Mouse (Mus musculus) frontal cortex, adult (tissue): ENCODE results near the gene Actn3.
"Not testable (repeated sequence)": the region's sequence is repeated elsewhere in the genome, so short reads cannot be mapped to it uniquely, and the experiment has no call there.

Experiments
- ATAC-seq: cut with Nextera tagmentation; 2 replicates; pipeline ENCODE4 v1.9.2; 2017; ENCODE audit warnings: mild to moderate bottlenecking, moderate library complexity, mixed read lengths; ENCODE audit not compliant: low TSS enrichment

The Actn3 gene

DNA sequence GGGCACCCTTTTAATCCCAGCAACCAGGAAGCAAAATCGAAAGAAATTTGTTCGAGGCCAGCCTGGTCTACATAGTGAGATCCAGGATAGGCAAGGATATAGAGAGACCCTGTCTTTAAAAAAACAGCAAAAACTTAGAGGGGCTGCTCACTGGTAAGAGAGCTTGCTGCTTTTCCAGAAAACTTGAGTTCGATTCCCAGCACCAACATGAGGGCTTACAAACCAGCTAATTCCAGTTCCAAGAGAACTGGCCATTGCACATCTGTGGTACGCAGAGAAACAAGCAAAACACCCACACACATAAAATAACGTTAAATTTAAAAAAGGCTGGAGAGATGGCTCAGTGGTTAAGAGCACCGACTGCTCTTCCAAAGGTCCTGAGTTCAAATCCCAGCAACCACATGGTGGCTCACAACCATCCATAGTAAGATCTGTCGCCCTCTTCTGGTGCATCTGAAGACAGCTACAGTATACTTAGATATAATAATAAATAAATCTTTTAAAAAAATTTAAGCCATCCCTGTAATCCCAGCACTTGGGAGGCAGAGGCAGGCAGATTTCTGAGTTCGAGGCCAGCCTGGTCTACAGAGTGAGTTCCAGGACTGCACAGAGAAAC lies 65.3 kb downstream of the Actn3 start:
- ATAC-seq, result not testable (repeated sequence)

DNA sequence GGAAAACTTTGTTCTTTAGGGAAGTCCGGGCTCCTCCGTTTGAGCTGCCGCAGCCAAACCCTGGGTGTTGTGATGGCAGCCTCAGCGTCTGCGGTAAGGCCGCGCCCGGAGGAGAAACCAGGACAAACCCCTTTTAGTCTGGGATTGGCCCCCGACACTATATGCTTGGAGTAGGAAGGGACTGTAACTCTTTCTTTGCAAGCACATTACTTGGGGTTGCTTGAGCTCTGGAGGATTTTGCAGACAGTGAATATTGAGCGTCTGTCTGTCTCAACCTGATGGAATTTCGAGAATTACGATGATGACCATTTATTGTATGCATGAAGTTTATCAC lies 65.8 kb downstream of the Actn3 start:
- ATAC-seq, result no peak; the same call in 1 of the 2 replicates
